Comparison of ENCODE assay signal across 22 mouse cellular contexts in genomic region chr8:106920395-106920741, GRCm38 (mm10). TPM values are rescaled to one million over a fixed set of nuclear protein-coding genes. Genes with fewer than 3 reads are reported as not detected.
DNase-seq lines count a peak whose midpoint lies in the region; ATAC-seq and TF ChIP-seq lines count a peak whose summit lies in the region.
"Had no signal": no experiment of that assay in that cellular context is flagged by ENCODE, and none has a peak within 500 bp of the region (broad histone marks: within the 10 kb centered on the region; RNA-seq: fewer than 3 reads in every experiment).

No protein-coding gene starts in this region.

- no peak overlapping the region for H3K9ac ChIP-seq in heart, embryonic 11.5 days (ENCODE audit: low read depth, low read length)
- H3K9ac ChIP-seq: embryonic facial prominence, embryonic 12.5 days; forebrain, embryonic 12.5 days; hindbrain, embryonic 15.5 days; limb, embryonic 15.5 days; liver, embryonic 15.5 days had no signal

- peaks cover 37% of the 10 kb centered on the region for H3K4me1 ChIP-seq in E14TG2a.4 (replicated peaks; ENCODE audit: low read depth, low read length)
- no peaks in the 10 kb centered on the region for H3K4me1 ChIP-seq in heart, embryonic 11.5 days (ENCODE audit: control insufficient read depth, insufficient read depth, low read length)
- H3K4me1 ChIP-seq: embryonic facial prominence, embryonic 12.5 days; forebrain, embryonic 12.5 days; hindbrain, embryonic 15.5 days; liver, embryonic 15.5 days had no signal

- H3K36me3 ChIP-seq in E14TG2a.4 (ENCODE audit: insufficient read depth, low read length): peaks cover 81% of the 10 kb centered on the region
- peaks cover 38% of the 10 kb centered on the region for H3K36me3 ChIP-seq in heart, embryonic 11.5 days (ENCODE audit: control insufficient read depth, insufficient read depth, low read length)

- H3K27ac ChIP-seq in left cerebral cortex, adult 2 months: peak overlapping the region; percentile 21; the same call in 1 of the 2 replicates
- no peak overlapping the region for H3K27ac ChIP-seq in heart, embryonic 11.5 days (ENCODE audit: low read depth, low read length)
- H3K27ac ChIP-seq: embryonic facial prominence, embryonic 12.5 days; forebrain, embryonic 12.5 days; gastrocnemius, adult 2 months; hindbrain, embryonic 15.5 days; limb, embryonic 15.5 days; liver, embryonic 15.5 days had no signal

- no peak for DNase-seq in left cerebral cortex, adult 2 months (ENCODE audit: extremely low spot score in 1 of 2, low spot score in 2 of 2)
- no peak for DNase-seq in left cerebral cortex, adult 18-20 months (ENCODE audit: low spot score in 2 of 2)
- DNase-seq in A20 (ENCODE audit: low read depth, low spot score): peak; percentile 23
- no peak for DNase-seq in brain, embryonic 14.5 days (ENCODE audit: low read depth)
- no peak for DNase-seq in urinary bladder, postnatal 14 days (ENCODE audit: low spot score)
- DNase-seq: cerebellum, adult 2 months; cerebellum, postnatal 25 days; gastrocnemius, adult 2 months; kidney, adult 9 months; kidney, postnatal 36 days; left cerebral cortex, postnatal 4 days; thymus, adult 2 months had no signal

- H3K4me2 ChIP-seq in heart, embryonic 11.5 days: no peak overlapping the region
- H3K4me2 ChIP-seq: embryonic facial prominence, embryonic 12.5 days; forebrain, embryonic 12.5 days; hindbrain, embryonic 15.5 days; limb, embryonic 15.5 days; liver, embryonic 15.5 days had no signal

- no peaks in the 10 kb centered on the region for H3K27me3 ChIP-seq in E14TG2a.4 (ENCODE audit: insufficient read depth, low read length)
- H3K27me3 ChIP-seq in heart, embryonic 11.5 days (ENCODE audit: control insufficient read depth, insufficient read depth, low read length): no peaks in the 10 kb centered on the region
- H3K27me3 ChIP-seq: embryonic facial prominence, embryonic 12.5 days; forebrain, embryonic 12.5 days; hindbrain, embryonic 15.5 days; limb, embryonic 15.5 days; liver, embryonic 15.5 days had no signal

- no peaks in the 10 kb centered on the region for H3K9me3 ChIP-seq in E14TG2a.4 (ENCODE audit: low read length)
- no peaks in the 10 kb centered on the region for H3K9me3 ChIP-seq in heart, embryonic 11.5 days (replicated peaks; ENCODE audit: control insufficient read depth, low read length)
- H3K9me3 ChIP-seq: embryonic facial prominence, embryonic 12.5 days; forebrain, embryonic 12.5 days; hindbrain, embryonic 15.5 days; limb, embryonic 15.5 days; liver, embryonic 15.5 days had no signal

- H3K4me3 ChIP-seq in left cerebral cortex, adult 2 months: no peak overlapping the region
- no peak overlapping the region for H3K4me3 ChIP-seq in E14TG2a.4 (replicated peaks; ENCODE audit: low read length)
- H3K4me3 ChIP-seq in heart, embryonic 11.5 days (ENCODE audit: low read depth, low read length): no peak overlapping the region
- H3K4me3 ChIP-seq: embryonic facial prominence, embryonic 12.5 days; forebrain, embryonic 12.5 days; gastrocnemius, adult 2 months; hindbrain, embryonic 15.5 days; limb, embryonic 15.5 days; liver, embryonic 15.5 days had no signal

- WGBS in heart, embryonic 11.5 days (ENCODE audit: insufficient replicate concordance): 97% methylated on average over 5 of the region's 5 CpGs

- no peak for TF ChIP-seq POLR2A in brain, embryonic 14.5 days (IDR thresholded peaks at IDR 0.05; ENCODE audit: borderline replicate concordance, extremely low read depth, insufficient read depth, insufficient read length, poor library complexity, severe bottlenecking)

- peak; percentile 23 for TF ChIP-seq CTCF in left cerebral cortex, adult 2 months (IDR thresholded peaks at IDR 0.05)
- TF ChIP-seq CTCF in E14TG2a.4 (conservative IDR thresholded peaks at IDR 0.05; ENCODE audit: low read length): peak; percentile 41
- TF ChIP-seq CTCF in brain, embryonic 14.5 days (IDR thresholded peaks at IDR 0.05; ENCODE audit: borderline replicate concordance, extremely low read depth, insufficient read depth, insufficient read length): peak; percentile 0; the same call in 1 of the 2 replicates

- intact Hi-C loops in left cerebral cortex, adult 2 months (cut with DNase I): no loop called here

- no peak for ATAC-seq in heart, embryonic 11.5 days (replicated peaks; ENCODE audit: insufficient number of reproducible peaks, low FRiP score, low TSS enrichment)
- ATAC-seq: activated CD4-positive, CD25-positive, alpha-beta regulatory T cell, adult 4 months; midbrain, embryonic 16.5 days had no signal

RNA-seq across cellular contexts. Expression of gene Sntb2, which starts 15.2 kb away (rescaled TPM):
- total RNA-seq in left cerebral cortex, adult 2 months (2021): 10 to 100 TPM; 20.2 to 26.5 TPM
- 10 to 100 TPM; 20.8 to 21.3 TPM for total RNA-seq in left cerebral cortex, adult 18-20 months (2021)
- 4.0 and 5.7 TPM in 2 replicates for polyA plus RNA-seq in brain, embryonic 14.5 days (2012; rRNA removed)
- 6.0 and 8.0 TPM in 2 replicates for polyA plus RNA-seq in heart, embryonic 11.5 days (2014; fragmentation: Nextera tagmentation; extraction: Ambion mirVana)

RNA-seq across cellular contexts. Expression of gene Utp4, which starts 26.9 kb away (rescaled TPM):
- total RNA-seq in left cerebral cortex, adult 2 months (2021): 10 to 100 TPM; 36.4 to 39.4 TPM
- 10 to 100 TPM; 36.9 to 40.8 TPM for total RNA-seq in left cerebral cortex, adult 18-20 months (2021)
- polyA plus RNA-seq in brain, embryonic 14.5 days (2012; rRNA removed): 32.4 and 40.2 TPM in 2 replicates
- polyA plus RNA-seq in heart, embryonic 11.5 days (2014; fragmentation: Nextera tagmentation; extraction: Ambion mirVana): 53.9 and 56.9 TPM in 2 replicates

RNA-seq across cellular contexts. Expression of gene Has3, which starts 50.3 kb away (rescaled TPM):
- 1 to 10 TPM; 1.7 to 2.0 TPM for total RNA-seq in left cerebral cortex, adult 2 months (2021)
- 1 to 10 TPM; 1.1 to 2.0 TPM for total RNA-seq in left cerebral cortex, adult 18-20 months (2021)
- 8.0 and 9.0 TPM in 2 replicates for polyA plus RNA-seq in brain, embryonic 14.5 days (2012; rRNA removed)
- polyA plus RNA-seq in heart, embryonic 11.5 days (2014; fragmentation: Nextera tagmentation; extraction: Ambion mirVana): 0.08 and 0.17 TPM in 2 replicates
- total RNA-seq: hematopoietic stem cell, adult 5-6 weeks had no signal
